Mouse (Mus musculus) ES-Bruce4 (cell line): Measurements from ENCODE around the gene Dock6. TPM values are rescaled to one million over a fixed set of nuclear protein-coding genes. Genes with fewer than 3 reads are reported as not detected.
A peak's percentile ranks its signal among the peaks of the same experiment; 100 is the strongest.
"Not testable (repeated sequence)": the region's sequence is repeated elsewhere in the genome, so short reads cannot be mapped to it uniquely, and the experiment has no call there.

Source experiments
- H3K27ac ChIP-seq: 2 replicates; pipeline ENCODE4 v1.5.1; 2012; ENCODE audit warnings: low read length, inconsistent platforms; ENCODE audit not compliant: insufficient read depth
- H3K27me3 ChIP-seq: 2 replicates; pipeline ENCODE4 v1.6.1; 2012; ENCODE audit warnings: mild to moderate bottlenecking, low read length, inconsistent platforms; ENCODE audit not compliant: control insufficient read depth, poor library complexity, insufficient read depth, severe bottlenecking
- H3K36me3 ChIP-seq: 2 replicates; pipeline ENCODE4 v1.6.1; 2012; ENCODE audit warnings: inconsistent platforms, mild to moderate bottlenecking, low read length, moderate library complexity; ENCODE audit not compliant: control insufficient read depth, poor library complexity, insufficient read depth, severe bottlenecking
- H3K4me1 ChIP-seq: one replicate; pipeline ENCODE4 v1.8.1; 2011; ENCODE audit warnings: low read length; ENCODE audit not compliant: control insufficient read depth, insufficient read depth
- H3K4me3 ChIP-seq: 2 replicates; pipeline ENCODE4 v1.5.1; 2011; ENCODE audit warnings: low read depth, mild to moderate bottlenecking, low read length
- H3K9ac ChIP-seq: 2 replicates; pipeline ENCODE4 v1.6.1; 2012; ENCODE audit warnings: low read depth, mild to moderate bottlenecking, inconsistent platforms; ENCODE audit not compliant: poor library complexity, severe bottlenecking
- H3K9me3 ChIP-seq: replicated peaks from 2 replicates; pipeline ENCODE4 v1.6.1; 2012; ENCODE audit warnings: mild to moderate bottlenecking, low read length, inconsistent platforms; ENCODE audit not compliant: control insufficient read depth, poor library complexity, insufficient read depth, severe bottlenecking
- CTCF ChIP-seq: IDR thresholded peaks from one replicate; pipeline ENCODE4 v1.8.1; 2011; ENCODE audit warnings: low read depth, low read length
- EP300 ChIP-seq: IDR thresholded peaks from 2 replicates; pipeline ENCODE4 v1.6.1; 2011; ENCODE audit warnings: low read depth, low read length; ENCODE audit not compliant: insufficient read depth
- POLR2A ChIP-seq: IDR thresholded peaks from one replicate; pipeline ENCODE4 v1.8.1; 2011; ENCODE audit warnings: low read length; ENCODE audit not compliant: insufficient read depth
- polyA plus RNA-seq: library from polyadenylated mRNA; stranded (reverse); fragments of >200 nt; gene quantifications from 2 replicates; pipeline ENCODE4 v1.2.4, GENCODE M21; 2011; ENCODE audit warnings: low read depth; ENCODE audit not compliant: missing spikeins, insufficient read depth, insufficient read length

Gene Dock6
- polyA plus RNA-seq, 1 experiment = 74.9 TPM

DNA sequence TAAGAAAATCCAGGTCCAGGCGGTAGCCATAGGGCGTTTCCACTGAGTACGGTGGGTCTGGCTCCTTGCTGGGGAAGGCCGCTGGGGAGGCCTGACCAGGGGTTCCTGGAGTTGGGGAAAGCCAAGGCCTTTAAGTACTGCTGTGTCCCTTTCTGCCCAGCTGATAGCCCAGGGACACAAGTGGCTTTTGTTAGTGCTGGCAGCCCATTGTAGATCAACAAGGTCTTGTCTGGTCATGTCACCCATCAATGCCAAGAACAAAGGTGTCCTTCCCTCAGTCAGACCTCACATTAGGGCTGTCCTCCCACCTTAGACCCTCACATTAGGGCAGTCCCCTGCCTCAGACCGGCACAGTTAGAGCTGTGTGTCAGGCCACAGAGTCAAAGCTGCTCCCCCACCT lies 56.9 kb downstream of the Dock6 start:
- H3K4me3 ChIP-seq = peak overlapping the region; percentile 31
- H3K27me3 ChIP-seq = no peaks in the 10 kb centered on the region
- peak overlapping the region; percentile 43 for H3K9ac ChIP-seq
- H3K9me3 ChIP-seq = no peaks in the 10 kb centered on the region
- TF ChIP-seq EP300 = no peak
- TF ChIP-seq POLR2A = no peak
- no peak overlapping the region for H3K27ac ChIP-seq
- H3K36me3 ChIP-seq = peaks cover 24% of the 10 kb centered on the region
- H3K4me1 ChIP-seq = peaks cover 5% of the 10 kb centered on the region

DNA sequence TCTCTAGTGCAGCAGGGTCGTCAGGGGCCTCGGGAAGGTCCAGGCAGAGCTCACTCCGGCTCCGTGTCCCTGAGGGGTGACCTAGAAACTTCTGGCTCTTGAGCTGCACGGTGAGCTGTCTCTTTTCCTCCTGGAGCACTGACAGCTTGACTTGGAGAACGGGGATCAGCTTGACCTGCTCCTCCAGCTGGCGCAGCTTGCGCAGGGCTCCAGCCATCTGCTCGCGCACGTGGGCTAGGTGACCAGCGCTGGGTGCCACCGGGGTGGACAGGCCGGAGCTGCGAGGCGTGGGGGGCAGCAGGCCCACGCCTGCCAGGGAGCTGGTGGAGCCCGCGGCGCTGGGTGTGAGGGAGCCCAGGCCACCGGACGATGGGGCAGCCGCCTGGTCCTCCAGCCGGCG lies 57.5 kb downstream of the Dock6 start:
- no peaks in the 10 kb centered on the region for H3K9me3 ChIP-seq
- no peak overlapping the region for H3K27ac ChIP-seq
- H3K9ac ChIP-seq = peak overlapping the region; percentile 43
- H3K4me1 ChIP-seq = peaks cover 4% of the 10 kb centered on the region
- peaks cover 28% of the 10 kb centered on the region for H3K36me3 ChIP-seq
- TF ChIP-seq EP300 = no peak
- TF ChIP-seq POLR2A = no peak
- peak overlapping the region; percentile 31 for H3K4me3 ChIP-seq
- no peaks in the 10 kb centered on the region for H3K27me3 ChIP-seq

DNA sequence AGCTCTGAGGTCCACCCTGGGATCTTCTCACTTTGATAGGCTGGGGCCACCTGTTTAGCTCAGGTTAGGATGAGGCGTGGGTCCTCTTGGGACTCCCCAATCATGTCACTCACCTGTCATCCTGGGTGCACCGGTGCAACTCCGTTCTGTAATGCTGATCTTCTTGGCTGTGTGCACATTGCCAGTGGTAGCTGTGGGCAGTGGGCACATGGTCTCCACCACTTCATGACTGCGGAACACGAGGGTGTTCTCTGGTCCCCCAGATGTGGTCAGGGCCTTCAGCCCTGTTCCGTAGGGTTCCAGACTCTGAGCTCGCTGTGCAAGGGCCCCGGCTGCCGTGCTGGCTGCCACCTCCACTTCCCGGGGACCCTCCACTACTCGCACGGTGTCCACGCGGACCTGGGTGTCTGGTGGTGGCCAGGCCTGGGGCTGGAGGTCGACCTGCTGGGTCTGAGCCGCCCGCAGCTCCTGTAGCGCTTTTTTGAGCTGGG lies 58.0 kb downstream of the Dock6 start:
- Histone ChIP-seq H3K9me3 (no peaks in the 10 kb centered on the region), H3K27me3 (no peaks in the 10 kb centered on the region), H3K9ac (peak overlapping the region; percentile 43), H3K27ac (no peak overlapping the region), H3K36me3 (peaks cover 32% of the 10 kb centered on the region), H3K4me3 (peak overlapping the region; percentile 31; the same call in 1 of the 2 replicates), H3K4me1 (peaks cover 2% of the 10 kb centered on the region)
- TF ChIP-seq CTCF = no peak
- TF ChIP-seq EP300 = no peak
- no peak for TF ChIP-seq POLR2A

DNA sequence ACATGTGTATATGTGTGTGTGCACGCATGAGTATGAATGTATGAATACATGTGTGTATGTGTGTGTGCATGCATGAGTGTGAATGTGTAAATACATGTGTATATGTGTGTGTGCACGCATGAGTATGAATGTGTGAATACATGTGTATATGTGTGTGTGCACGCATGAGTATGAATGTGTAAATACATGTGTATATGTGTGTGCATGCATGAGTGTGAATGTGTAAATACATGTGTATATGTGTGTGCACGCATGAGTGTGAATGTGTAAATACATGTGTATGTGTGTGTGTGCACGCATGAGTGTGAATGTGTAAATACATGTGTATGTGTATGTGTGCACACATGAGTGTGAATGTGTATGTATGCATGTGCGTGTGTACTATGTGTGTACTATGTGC lies 58.9 kb downstream of the Dock6 start:
- H3K4me3 ChIP-seq, H3K9me3 ChIP-seq, H3K27me3 ChIP-seq, H3K4me1 ChIP-seq, H3K27ac ChIP-seq, H3K9ac ChIP-seq: not testable (repeated sequence)
- peaks cover 35% of the 10 kb centered on the region for H3K36me3 ChIP-seq

DNA sequence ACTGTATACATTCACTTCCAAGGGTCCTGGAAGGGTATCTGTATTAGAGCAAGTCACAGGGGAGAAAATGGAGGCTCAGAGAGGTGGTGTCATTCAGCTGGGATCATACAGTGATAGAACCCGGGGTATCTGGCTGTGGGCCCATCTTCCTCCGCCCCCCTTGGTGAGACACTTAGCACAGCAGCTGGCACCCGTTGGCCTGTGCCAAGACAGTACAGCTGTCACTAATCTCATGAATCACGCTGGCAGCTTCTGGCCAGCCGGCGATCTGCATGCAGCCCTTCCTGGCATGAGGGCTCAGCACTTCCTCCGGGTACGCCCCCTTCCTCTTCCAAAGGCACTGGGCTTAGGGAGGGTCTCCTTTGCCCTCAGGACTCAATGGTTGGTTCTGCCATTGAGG lies 59.8 kb downstream of the Dock6 start:
- Histone ChIP-seq H3K36me3 (peaks cover 35% of the 10 kb centered on the region), H3K4me3 (no peak overlapping the region), H3K9ac (no peak overlapping the region), H3K27me3 (no peaks in the 10 kb centered on the region), H3K9me3 (no peaks in the 10 kb centered on the region), H3K4me1 (peaks cover 2% of the 10 kb centered on the region), H3K27ac (no peak overlapping the region)
- no peak for TF ChIP-seq CTCF
- TF ChIP-seq POLR2A = no peak
- no peak for TF ChIP-seq EP300

DNA sequence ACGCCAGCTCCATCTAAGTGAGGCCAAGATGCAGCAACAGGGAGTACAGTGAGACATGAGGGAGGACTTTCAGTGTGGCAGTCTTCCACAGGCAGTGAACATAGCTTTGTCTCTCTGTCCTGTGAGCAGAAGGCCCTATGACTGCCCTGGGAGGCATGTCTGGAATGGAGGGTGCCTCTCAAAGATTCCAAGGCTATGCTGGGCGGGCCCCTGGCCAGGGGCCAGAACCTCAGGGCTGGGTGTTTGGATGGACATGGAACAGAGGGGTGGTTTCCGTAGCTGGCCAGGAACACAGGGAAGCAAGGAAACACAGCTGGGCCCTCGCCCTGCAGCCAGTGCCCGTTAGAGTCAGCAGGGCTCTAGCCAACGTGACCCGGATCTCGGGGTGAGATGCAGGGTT lies 60.6 kb downstream of the Dock6 start:
- no peak overlapping the region for H3K27ac ChIP-seq
- H3K4me1 ChIP-seq = peaks cover 2% of the 10 kb centered on the region
- H3K4me3 ChIP-seq = no peak overlapping the region
- H3K9ac ChIP-seq = no peak overlapping the region
- TF ChIP-seq POLR2A (no peak), CTCF (no peak), EP300 (no peak)
- no peaks in the 10 kb centered on the region for H3K9me3 ChIP-seq
- no peaks in the 10 kb centered on the region for H3K27me3 ChIP-seq
- H3K36me3 ChIP-seq = peaks cover 35% of the 10 kb centered on the region

DNA sequence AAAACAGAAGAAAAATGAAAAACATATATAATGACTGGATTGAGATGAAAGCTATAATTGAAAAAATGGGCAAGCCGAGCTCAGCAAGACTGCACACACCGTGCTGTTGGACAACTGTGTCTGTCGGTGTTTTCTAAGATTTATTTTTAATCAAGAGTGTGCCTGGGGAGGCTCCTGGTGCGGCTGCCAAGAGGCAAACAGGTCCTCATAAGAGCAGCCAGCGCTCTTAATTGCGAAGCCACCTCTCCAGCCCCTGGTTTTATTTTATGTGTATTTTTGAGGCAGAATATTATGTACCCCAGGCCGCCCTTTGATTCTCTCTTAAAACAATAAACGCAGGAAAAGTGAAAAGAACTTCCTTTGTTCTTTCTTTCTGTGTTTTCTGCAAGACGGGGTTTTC lies 64.2 kb downstream of the Dock6 start:
- Histone ChIP-seq H3K27ac (peak overlapping the region; percentile 95), H3K27me3 (no peaks in the 10 kb centered on the region), H3K36me3 (peaks cover 20% of the 10 kb centered on the region), H3K9me3 (no peaks in the 10 kb centered on the region), H3K4me3 (no peak overlapping the region), H3K9ac (peak overlapping the region; percentile 60), H3K4me1 (peaks cover 2% of the 10 kb centered on the region)
- TF ChIP-seq CTCF = no peak
- no peak for TF ChIP-seq EP300
- no peak for TF ChIP-seq POLR2A
